Mouse (Mus musculus) Muller cell, postnatal 12 days (primary cell): ENCODE measurements around the gene Sumf2.
"Not testable (repeated sequence)": the region's sequence is repeated elsewhere in the genome, so short reads cannot be mapped to it uniquely, and the experiment has no call there.

ENCODE experiments used
- DNase-seq: peaks from one replicate; pipeline ENCODE4 v3.0.0-alpha.2; 2015; ENCODE audit errors: inconsistent ontology term

Sumf2 gene

GRCm38 (mm10) chr5:129846752-129847557, at the start of gene Sumf2:
Gene Sumf2, plus strand, starts transcription at chr5:129846986.
- DNase-seq = peak; percentile 92

- no peak for DNase-seq
Measured at GRCm38 (mm10) chr5:129844848-129845247, 1.9 kb upstream of the Sumf2 start.

GRCm38 (mm10) chr5:129847558-129847820, 703 bp downstream of the Sumf2 start:
- DNase-seq = no peak

- peak; percentile 22 for DNase-seq
Measured at GRCm38 (mm10) chr5:129855163-129855562, 8.4 kb downstream of the Sumf2 start.

GRCm38 (mm10) chr5:129856414-129856813, 9.6 kb downstream of the Sumf2 start:
- no peak for DNase-seq

- DNase-seq = no peak
Measured at GRCm38 (mm10) chr5:129862325-129862724, 15.5 kb downstream of the Sumf2 start.

- DNase-seq = no peak
Measured at GRCm38 (mm10) chr5:129864467-129864866, 17.7 kb downstream of the Sumf2 start.

- DNase-seq = no peak
Measured at GRCm38 (mm10) chr5:129865841-129866240, 19.1 kb downstream of the Sumf2 start.

GRCm38 (mm10) chr5:129869238-129869995, 22.6 kb downstream of the Sumf2 start:
- DNase-seq = no peak

GRCm38 (mm10) chr5:129871238-129871637, 24.5 kb downstream of the Sumf2 start:
- no peak for DNase-seq

GRCm38 (mm10) chr5:129873942-129874341, 27.2 kb downstream of the Sumf2 start:
- DNase-seq = no peak

- no peak for DNase-seq
Measured at GRCm38 (mm10) chr5:129875098-129875497, 28.3 kb downstream of the Sumf2 start.

- no peak for DNase-seq
Measured at GRCm38 (mm10) chr5:129877731-129878455, 31.1 kb downstream of the Sumf2 start.

- peak; percentile 54 for DNase-seq
Measured at GRCm38 (mm10) chr5:129878946-129879345, 32.2 kb downstream of the Sumf2 start.

GRCm38 (mm10) chr5:129879888-129880287, 33.1 kb downstream of the Sumf2 start:
- DNase-seq = no peak

GRCm38 (mm10) chr5:129886271-129886670, 39.5 kb downstream of the Sumf2 start:
- DNase-seq = no peak

GRCm38 (mm10) chr5:129886911-129887636, 40.3 kb downstream of the Sumf2 start, which contains the start of gene Chchd2:
Gene Chchd2, minus strand, starts transcription at chr5:129887470.
- DNase-seq = peak; percentile 96

GRCm38 (mm10) chr5:129890390-129890789, 43.6 kb downstream of the Sumf2 start:
- DNase-seq = not testable (repeated sequence)

- peak; percentile 95 for DNase-seq
Measured at GRCm38 (mm10) chr5:129895198-129896088, 48.7 kb downstream of the Sumf2 start, which contains the start of gene Zbed5. Gene Zbed5, plus strand, starts transcription at chr5:129895723.

- no peak for DNase-seq
Measured at GRCm38 (mm10) chr5:129898449-129898848, 51.7 kb downstream of the Sumf2 start, which contains the start of gene Phkg1. Gene Phkg1, minus strand, starts transcription at chr5:129898549.
